Mouse (Mus musculus): Measurements from ENCODE around the gene Gm20388.

DNA sequence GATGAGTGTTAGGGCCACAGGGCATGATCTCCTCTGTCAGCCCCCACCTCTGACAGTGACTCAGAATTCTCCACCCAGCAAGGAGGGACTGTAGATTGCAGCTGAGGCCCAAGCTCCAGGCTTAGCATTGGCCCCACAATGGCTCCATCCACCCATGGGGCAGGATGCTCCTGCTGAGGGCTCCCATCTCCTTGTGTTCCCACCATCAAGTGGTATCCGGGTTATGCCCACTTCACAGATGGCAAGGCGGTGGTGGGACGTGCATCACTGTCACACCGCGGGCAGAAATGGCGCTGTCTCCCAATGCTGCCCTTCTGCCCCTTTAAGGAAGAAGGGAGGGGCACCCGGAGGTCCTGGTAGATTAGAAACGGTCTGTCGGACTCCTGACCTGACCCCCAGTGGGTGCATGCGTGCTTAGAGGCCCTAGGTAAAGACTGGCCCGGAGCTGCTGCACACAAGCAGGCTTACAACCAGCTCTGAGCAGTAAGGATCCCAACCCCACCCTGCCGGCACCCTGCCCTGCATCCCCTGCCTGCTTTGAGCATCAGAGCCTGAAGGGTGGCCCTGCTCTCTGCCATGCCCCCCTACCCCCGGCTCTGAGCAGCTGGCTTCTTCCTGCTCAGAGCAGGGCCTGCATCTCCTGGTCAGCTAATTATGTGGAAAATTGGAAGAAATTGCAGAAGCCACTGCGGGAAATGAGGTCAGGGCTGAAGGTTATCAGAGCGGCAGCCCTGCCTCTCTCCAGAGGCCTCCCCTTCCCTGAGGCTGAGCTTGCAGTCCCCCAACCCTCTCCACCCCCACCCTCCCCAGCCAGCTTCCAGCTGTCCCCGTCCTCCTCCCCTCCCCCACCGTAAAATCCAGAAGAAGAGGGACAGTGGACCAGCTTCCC, 384.6 kb downstream of the Gm20388 start:
- no peak for TF ChIP-seq CTCF (IDR thresholded peaks at IDR 0.05; ENCODE audit: borderline replicate concordance, extremely low read depth, insufficient read depth, insufficient read length)
- TF ChIP-seq POLR2A (IDR thresholded peaks at IDR 0.05; ENCODE audit: borderline replicate concordance, extremely low read depth, insufficient read depth, insufficient read length, poor library complexity, severe bottlenecking) = no peak

Data from brain, embryonic 14.5 days (tissue).